Mouse (Mus musculus) layer of hippocampus, postnatal 14 days (tissue): ENCODE measurements around the gene Padi2. TPM values are rescaled to one million over a fixed set of nuclear protein-coding genes. Genes with fewer than 3 reads are reported as not detected.
A peak's percentile ranks its signal among the peaks of the same experiment; 100 is the strongest.

ENCODE experiments used
- DNase-seq, 2 experiments: peaks; one replicate each; pipeline ENCODE4 v3.0.0; 2021 to 2022; ENCODE audit warnings: low spot score in 2 of 2, mixed read lengths in 1 of 2
- total RNA-seq, 2 experiments: library from RNA; stranded (reverse); gene quantifications; 2 replicates each; pipeline ENCODE4 v1.2.3; 2021

Gene Padi2
- total RNA-seq, 2 experiments from 2014 or later: 12.0 to 16.8 TPM

DNA sequence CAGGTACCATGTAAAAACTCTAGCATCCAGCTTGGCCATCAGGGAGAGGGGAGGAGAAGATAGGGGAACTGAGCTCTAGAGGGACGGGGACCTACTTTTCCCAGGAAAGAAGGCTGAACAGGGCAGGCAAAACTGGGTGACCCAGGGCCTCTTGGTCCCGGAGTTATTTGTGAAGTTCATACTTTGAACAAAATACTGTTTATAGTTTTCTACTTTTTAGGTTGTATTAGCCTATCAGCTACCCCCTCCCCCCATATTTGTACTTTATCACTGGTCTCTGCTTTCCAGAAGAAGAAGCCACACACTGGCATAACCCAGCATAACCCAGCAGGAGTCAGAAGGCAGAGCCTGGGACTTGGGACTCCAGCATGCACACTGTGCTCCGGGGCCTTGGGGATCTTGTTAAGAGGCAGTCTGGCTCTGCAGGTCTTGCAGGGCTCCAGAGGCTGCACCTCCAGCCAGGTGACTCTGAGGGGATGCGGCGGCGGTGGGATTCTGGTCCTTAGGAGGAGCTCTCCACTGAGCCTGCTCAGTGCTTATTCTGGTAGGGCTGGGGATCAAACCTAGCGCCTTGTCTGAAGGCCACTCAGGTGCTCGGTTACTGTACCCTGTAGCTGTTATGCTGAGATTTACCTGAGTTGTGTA, 25.0 kb upstream of the Padi2 start:
- no peak for DNase-seq

GRCm38 (mm10) chr4:140881771-140882170, 24.4 kb upstream of the Padi2 start:
- DNase-seq: no peak

- DNase-seq: no peak
Measured at GRCm38 (mm10) chr4:140882365-140882764, 23.8 kb upstream of the Padi2 start.

DNA sequence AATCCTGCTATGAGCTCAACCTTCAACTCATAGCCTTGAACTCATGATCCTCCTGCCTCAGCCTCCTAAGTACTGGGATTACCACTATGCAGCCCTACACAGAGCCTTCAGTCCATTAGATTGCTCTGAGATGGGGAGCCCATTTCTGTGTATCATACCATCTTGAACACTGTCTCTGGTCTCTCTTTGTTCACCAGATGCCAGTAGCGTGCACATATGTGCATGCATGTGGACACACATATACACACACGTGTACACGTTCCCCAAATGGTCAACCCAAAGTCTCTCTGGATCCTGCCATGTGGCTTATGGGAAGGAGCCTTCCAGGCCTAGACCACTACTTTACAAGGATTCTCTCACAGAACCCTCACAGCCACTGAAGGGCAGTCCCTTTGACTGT, 23.2 kb upstream of the Padi2 start:
- no peak for DNase-seq

DNA sequence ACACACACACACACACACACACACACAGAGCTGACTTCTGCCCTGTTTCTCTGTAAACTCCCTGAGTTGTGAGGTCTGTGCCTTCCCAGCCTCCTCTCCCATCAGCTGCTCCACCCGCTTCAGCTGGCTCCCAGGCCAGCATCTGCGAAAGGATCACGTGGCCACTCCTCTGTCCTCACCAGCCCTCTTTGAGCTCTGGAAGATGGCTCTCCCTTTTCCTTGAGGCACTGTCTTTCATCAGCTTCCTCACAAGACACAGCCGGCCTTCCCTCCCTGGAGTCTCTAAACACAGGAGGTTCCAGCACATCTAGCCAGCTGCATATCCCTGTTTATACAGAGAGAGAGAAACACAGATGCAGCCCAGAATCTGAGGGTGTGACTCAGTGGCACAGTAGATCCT, 22.3 kb upstream of the Padi2 start:
- DNase-seq: no peak

GRCm38 (mm10) chr4:140891525-140892162, 14.5 kb upstream of the Padi2 start:
- no peak for DNase-seq

- no peak for DNase-seq
Measured at GRCm38 (mm10) chr4:140892163-140892530, 14.0 kb upstream of the Padi2 start.

- no peak for DNase-seq
Measured at GRCm38 (mm10) chr4:140904776-140905425, 1.2 kb upstream of the Padi2 start.

DNA sequence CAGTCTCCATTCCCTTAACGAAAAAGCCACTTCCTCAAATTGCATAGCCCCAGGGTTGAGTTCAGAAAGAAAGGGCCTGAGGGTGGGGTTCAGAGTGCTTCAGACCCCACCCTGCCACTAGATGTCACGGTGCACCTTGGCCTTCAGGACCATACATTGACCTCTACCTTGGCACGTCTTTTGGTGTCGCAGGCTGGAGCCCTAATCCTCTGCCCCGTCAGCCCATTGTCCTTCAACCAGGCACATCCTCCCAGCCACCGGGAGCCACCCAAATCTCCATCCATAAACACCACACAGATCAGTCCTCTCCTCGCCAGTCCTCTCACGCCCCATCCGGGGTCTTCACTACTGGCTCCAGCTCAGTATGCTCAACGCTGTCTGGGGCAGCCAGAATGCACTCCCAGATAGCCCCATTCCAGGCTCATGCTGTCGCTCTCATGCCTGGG, 695 bp upstream of the Padi2 start:
- no peak for DNase-seq

GRCm38 (mm10) chr4:140906827-140907280, 710 bp downstream of the Padi2 start:
- DNase-seq: no peak

GRCm38 (mm10) chr4:140907306-140908024, 1.3 kb downstream of the Padi2 start:
- no peak for DNase-seq

GRCm38 (mm10) chr4:140908627-140909026, 2.5 kb downstream of the Padi2 start:
- no peak for DNase-seq

DNA sequence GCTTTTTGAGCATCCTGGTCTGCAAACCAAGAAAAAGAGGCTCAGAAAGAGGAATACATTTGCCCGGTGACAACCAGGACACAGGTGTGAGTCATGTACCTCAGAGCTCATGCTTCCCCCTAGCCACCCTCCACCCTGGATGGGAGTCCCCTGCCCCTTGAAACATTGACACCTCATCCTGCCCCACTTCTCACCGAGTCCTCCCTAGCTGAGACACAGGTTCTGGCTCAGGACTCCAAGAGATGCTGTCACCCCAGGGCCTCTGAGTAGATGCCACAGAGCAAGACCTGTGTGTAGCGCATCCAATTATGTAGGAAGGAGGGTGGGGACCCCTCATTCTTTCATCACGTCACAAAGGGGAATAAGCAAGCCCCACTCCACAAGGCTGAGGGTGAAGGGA, 3.4 kb downstream of the Padi2 start:
- no peak for DNase-seq

- no peak for DNase-seq
Measured at GRCm38 (mm10) chr4:140910661-140911310, 4.6 kb downstream of the Padi2 start.

DNA sequence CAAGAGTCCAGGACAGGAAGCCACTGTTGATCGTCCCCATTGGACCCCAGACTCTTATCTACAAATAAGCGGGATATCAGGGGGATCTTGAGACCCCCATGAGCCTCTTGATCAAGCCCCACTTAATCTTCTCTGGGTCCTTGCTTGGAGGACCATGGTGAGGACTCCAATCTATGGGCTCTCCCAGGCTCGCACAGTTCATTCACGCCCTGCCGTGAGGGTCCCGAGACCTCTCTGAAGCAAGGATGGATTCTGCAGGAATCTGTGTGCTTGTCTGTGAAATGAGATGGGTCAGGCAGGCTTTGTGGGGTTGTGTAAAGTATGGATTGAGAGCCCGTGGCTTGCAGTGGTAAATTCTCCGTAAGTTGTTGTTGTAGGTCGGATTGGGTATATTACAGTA, 5.3 kb downstream of the Padi2 start:
- DNase-seq: no peak

GRCm38 (mm10) chr4:140912271-140912833, 6.2 kb downstream of the Padi2 start:
- no peak for DNase-seq

DNA sequence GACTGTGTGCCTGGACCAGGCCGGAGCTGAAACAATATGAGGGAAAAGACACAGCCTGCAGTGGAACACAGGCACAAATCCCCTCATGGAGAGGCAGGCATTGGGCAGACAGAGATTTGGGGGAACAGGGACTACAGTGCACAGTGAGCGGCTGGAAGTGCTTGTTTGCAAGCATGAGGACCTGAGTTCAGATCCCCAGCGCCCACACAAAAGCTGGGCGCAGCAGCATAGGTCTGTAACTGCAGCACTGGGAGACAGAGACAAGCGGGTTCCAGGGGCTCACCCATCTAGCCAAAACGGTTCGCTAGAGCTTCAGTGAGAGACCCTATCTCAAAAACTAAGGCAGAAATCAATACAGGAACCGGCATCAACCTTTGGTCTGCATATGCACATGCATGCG, 7.4 kb downstream of the Padi2 start:
- DNase-seq: no peak

GRCm38 (mm10) chr4:140914731-140915131, 8.6 kb downstream of the Padi2 start:
- DNase-seq: peak; percentile 33 to 57

DNA sequence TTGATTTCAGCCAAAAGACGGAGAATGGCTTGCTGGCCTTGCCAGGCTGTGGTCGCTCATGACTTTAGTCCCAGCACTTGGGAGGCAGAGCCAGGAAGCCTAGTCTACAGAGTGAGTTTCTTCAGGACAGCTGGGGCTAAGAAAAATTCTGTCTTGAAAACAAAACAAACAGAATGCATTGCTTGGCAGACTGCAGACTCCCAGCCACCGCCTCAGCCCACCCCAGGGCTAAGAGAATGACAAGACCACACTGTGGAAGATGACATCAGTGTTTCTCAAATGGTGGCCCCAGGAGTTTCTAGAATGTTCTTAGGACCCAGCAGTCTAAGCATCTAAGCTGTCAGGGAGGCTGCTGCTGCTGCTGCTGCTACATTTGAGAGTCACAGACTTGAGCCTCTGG, 9.1 kb downstream of the Padi2 start:
- no peak for DNase-seq

DNA sequence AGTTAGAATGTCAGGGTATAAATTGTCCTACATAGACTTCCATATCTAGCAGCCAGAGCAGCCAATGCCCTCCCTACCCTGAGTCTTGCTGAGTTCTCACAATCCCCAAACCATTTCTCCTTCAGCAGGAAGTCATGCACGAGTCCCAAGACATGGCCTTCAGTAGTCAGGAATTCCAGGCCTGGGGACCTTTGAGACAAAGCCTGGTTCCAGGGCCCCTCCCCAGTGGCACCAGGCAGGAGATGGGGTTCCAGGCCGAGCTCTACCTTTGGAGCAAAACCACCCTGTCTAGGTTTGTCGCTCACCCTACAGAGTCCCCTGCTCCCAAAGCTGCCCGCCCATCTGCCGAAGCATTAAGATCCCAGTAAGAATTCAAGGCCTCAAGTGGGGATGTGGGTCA, 10.2 kb downstream of the Padi2 start:
- DNase-seq: no peak

DNA sequence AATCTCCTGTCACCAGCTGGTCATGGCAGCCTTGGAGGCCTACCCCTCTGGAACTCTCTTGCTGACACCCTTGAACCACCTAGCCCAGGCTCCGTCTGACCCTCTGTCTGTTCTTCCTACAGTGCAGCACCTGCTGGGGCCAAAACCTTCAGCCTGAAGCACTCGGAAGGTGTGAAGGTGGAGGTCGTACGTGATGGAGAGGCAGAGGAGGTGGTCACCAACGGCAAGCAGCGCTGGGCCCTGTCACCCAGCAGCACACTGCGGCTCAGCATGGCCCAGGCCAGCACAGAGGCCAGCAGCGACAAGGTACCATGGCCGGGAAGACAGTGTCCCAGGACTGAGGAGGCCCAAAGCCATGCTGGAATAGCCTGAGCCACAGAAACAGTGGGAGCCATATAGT, 11.3 kb downstream of the Padi2 start:
- DNase-seq: no peak
